Mouse (Mus musculus) bone marrow, adult 2 months (tissue): ENCODE measurements at regions not wholly inside any gene's neighbourhood (a gene's known extent, or its start where the extent isn't known, plus 50 kb on each side); places are given as distances from the start of the nearest gene placed in this dataset.

Experiments
- H3K27ac ChIP-seq: fragments of 200-500 bp; 2 replicates; pipeline ENCODE4 v1.5.1; 2012; ENCODE audit warnings: low read depth, mild to moderate bottlenecking, control low read depth, inconsistent platforms, low read length; ENCODE audit not compliant: control insufficient read depth, poor library complexity, insufficient read depth
- H3K4me1 ChIP-seq: fragments of 200-500 bp; 2 replicates; pipeline ENCODE4 v1.6.1; 2011; ENCODE audit warnings: low read length; ENCODE audit not compliant: control insufficient read depth, insufficient read depth
- H3K4me3 ChIP-seq: fragments of 200-500 bp; replicated peaks from 2 replicates; pipeline ENCODE3; 2011; ENCODE audit warnings: mild to moderate bottlenecking, low read depth, low read length, control low read depth; ENCODE audit not compliant: control insufficient read depth
- CTCF ChIP-seq: fragments of 200-500 bp; IDR thresholded peaks from 2 replicates; pipeline ENCODE4 v1.5.1; 2011; ENCODE audit warnings: low read length, control low read depth; ENCODE audit not compliant: control insufficient read depth, insufficient read depth
- POLR2A ChIP-seq: fragments of 200-500 bp; IDR thresholded peaks from 2 replicates; pipeline ENCODE4 v1.6.1; 2011; ENCODE audit warnings: low read depth, mild to moderate bottlenecking, control low read depth, low read length, borderline replicate concordance; ENCODE audit not compliant: control insufficient read depth
- WGBS: fragments of 180-500 bp; shearing (Covaris S2); methylation state at CpG from one replicate; pipeline ENCODE4 v1.1.7; 2018; 5-methylcytosine and 5-hydroxymethylcytosine counted together

- Histone ChIP-seq H3K4me3 (no peak overlapping the region), H3K27ac (no peak overlapping the region), H3K4me1 (no peaks in the 10 kb centered on the region)
- TF ChIP-seq CTCF (no peak), POLR2A (no peak)
- WGBS, result 63% methylated on average over 1 of the region's 1 CpGs
These were observed 450.3 kb upstream of the Marcks start for GRCm38 (mm10) chr10:37589009-37589408.

- Histone ChIP-seq H3K27ac (no peak overlapping the region), H3K4me3 (no peak overlapping the region), H3K4me1 (no peaks in the 10 kb centered on the region)
- 84% methylated on average over 2 of the region's 2 CpGs for WGBS
- TF ChIP-seq POLR2A (no peak), CTCF (no peak)
These were observed 432.5 kb upstream of the Marcks start for GRCm38 (mm10) chr10:37571171-37571570.

- Histone ChIP-seq H3K4me1 (no peaks in the 10 kb centered on the region), H3K27ac (no peak overlapping the region), H3K4me3 (no peak overlapping the region)
- WGBS, result 54% methylated on average over 2 of the region's 2 CpGs
- TF ChIP-seq POLR2A (no peak), CTCF (no peak)
These were observed 423.0 kb upstream of the Marcks start for GRCm38 (mm10) chr10:37561705-37562104.

GRCm38 (mm10) chr10:37549446-37549845 is 410.7 kb upstream of the Marcks start:
- TF ChIP-seq POLR2A, result no peak
- no peak for TF ChIP-seq CTCF
- Histone ChIP-seq H3K4me3 (no peak overlapping the region), H3K27ac (no peak overlapping the region), H3K4me1 (no peaks in the 10 kb centered on the region)
- WGBS, result 73% methylated on average over 2 of the region's 2 CpGs

GRCm38 (mm10) chr10:37540703-37541102 is 402.0 kb upstream of the Marcks start:
- no peaks in the 10 kb centered on the region for H3K4me1 ChIP-seq
- whole genome bisulfite sequencing, result 63% methylated on average over 1 of the region's 1 CpGs
- TF ChIP-seq CTCF (no peak), POLR2A (no peak)
- H3K27ac ChIP-seq, result no peak overlapping the region
- no peak overlapping the region for H3K4me3 ChIP-seq

GRCm38 (mm10) chr10:37505966-37506615 is 367.4 kb upstream of the Marcks start:
- WGBS, result 81% methylated on average over 3 of the region's 3 CpGs
- Histone ChIP-seq H3K4me1 (no peaks in the 10 kb centered on the region), H3K4me3 (no peak overlapping the region), H3K27ac (no peak overlapping the region)
- no peak for TF ChIP-seq POLR2A
- TF ChIP-seq CTCF, result no peak

GRCm38 (mm10) chr10:37504468-37504867 is 365.7 kb upstream of the Marcks start:
- Histone ChIP-seq H3K27ac (no peak overlapping the region), H3K4me3 (no peak overlapping the region), H3K4me1 (no peaks in the 10 kb centered on the region)
- TF ChIP-seq CTCF, result no peak
- WGBS, result 66% methylated on average over 2 of the region's 2 CpGs

- no peaks in the 10 kb centered on the region for H3K4me1 ChIP-seq
- no peak overlapping the region for H3K27ac ChIP-seq
- no peak overlapping the region for H3K4me3 ChIP-seq
- TF ChIP-seq CTCF (no peak), POLR2A (no peak)
These were observed 363.8 kb upstream of the Marcks start for GRCm38 (mm10) chr10:37502505-37502904.

- no peak overlapping the region for H3K27ac ChIP-seq
- no peaks in the 10 kb centered on the region for H3K4me1 ChIP-seq
- H3K4me3 ChIP-seq, result no peak overlapping the region
- TF ChIP-seq POLR2A (no peak), CTCF (no peak)
- WGBS, result 87% methylated on average over 2 of the region's 2 CpGs
These were observed 362.3 kb upstream of the Marcks start for GRCm38 (mm10) chr10:37501043-37501442.
